In the genomic region with DNA sequence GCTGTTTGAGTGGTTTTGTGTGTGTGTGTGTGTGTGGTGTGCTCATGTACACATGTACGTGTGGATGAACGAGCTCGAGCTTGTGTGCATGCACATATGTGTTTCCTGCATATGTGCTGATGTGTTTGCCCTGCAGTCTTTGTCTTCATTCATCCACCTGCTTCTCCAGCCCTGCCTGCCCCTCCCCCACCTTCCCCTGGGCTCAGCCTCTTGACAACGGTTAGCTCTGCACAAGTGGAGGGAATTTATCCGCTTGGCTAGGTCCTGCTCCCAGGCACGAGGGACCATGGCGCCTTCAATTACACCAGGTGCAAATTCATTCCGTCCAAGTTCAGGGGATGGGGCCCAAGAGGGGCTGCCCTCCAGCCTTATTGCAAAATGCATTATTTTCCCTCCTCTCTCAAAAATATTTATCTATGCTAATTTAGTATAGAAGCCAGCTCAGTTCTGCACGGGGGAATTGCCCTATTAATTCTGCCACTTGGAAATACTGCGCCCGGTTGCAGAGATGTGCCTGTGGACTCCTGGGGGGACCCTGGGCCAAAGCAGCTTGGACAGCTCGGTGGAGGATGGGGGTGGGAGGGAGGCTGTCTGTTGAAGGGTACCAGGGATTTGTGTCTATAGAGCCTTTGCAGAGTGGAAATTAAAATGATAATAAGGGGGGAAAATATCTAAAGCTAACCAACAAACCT, we compare ENCODE assay signal across 14 mouse cellular contexts.
DNase-seq lines count a peak whose midpoint lies in the region; ATAC-seq and TF ChIP-seq lines count a peak whose summit lies in the region.
"Had no signal": no experiment of that assay in that cellular context is flagged by ENCODE, and none has a peak within 500 bp of the region (broad histone marks: within the 10 kb centered on the region; RNA-seq: fewer than 3 reads in every experiment).

No protein-coding gene starts in this region.

- no peak overlapping the region for H3K4me2 ChIP-seq in kidney, embryonic 16.5 days (replicated peaks; ENCODE audit: low read depth, low read length)
- no peak overlapping the region for H3K4me2 ChIP-seq in hindbrain, embryonic 12.5 days (replicated peaks)
- no peak overlapping the region for H3K4me2 ChIP-seq in midbrain, postnatal 0 days (ENCODE audit: low read depth, low read length, poor library complexity, severe bottlenecking)
- H3K4me2 ChIP-seq: liver, embryonic 13.5 days had no signal

- 31% methylated on average over 12 of the region's 12 CpGs for WGBS in kidney, embryonic 16.5 days
- 37% methylated on average over 12 of the region's 12 CpGs for WGBS in kidney, adult 2 months
- 17% methylated on average over 12 of the region's 12 CpGs for WGBS in hindbrain, embryonic 12.5 days
- 14% methylated on average over 12 of the region's 12 CpGs for WGBS in midbrain, postnatal 0 days
- WGBS in heart, embryonic 10.5 days: 54% methylated on average over 12 of the region's 12 CpGs

- H3K9ac ChIP-seq in kidney, embryonic 16.5 days (replicated peaks; ENCODE audit: low read length): no peak overlapping the region
- no peak overlapping the region for H3K9ac ChIP-seq in hindbrain, embryonic 12.5 days
- H3K9ac ChIP-seq in midbrain, postnatal 0 days (replicated peaks; ENCODE audit: low read length, poor library complexity, severe bottlenecking): 0 out of 2 replicates have a peak overlapping the region, but pooled peaks have one; percentile 4
- H3K9ac ChIP-seq: liver, embryonic 13.5 days had no signal

- H3K9me3 ChIP-seq in kidney, embryonic 16.5 days (ENCODE audit: low read length): no peaks in the 10 kb centered on the region
- no peaks in the 10 kb centered on the region for H3K9me3 ChIP-seq in hindbrain, embryonic 12.5 days (replicated peaks)
- H3K9me3 ChIP-seq in midbrain, postnatal 0 days (ENCODE audit: low read length): no peaks in the 10 kb centered on the region
- H3K9me3 ChIP-seq in heart, embryonic 10.5 days: no peaks in the 10 kb centered on the region
- H3K9me3 ChIP-seq: liver, embryonic 13.5 days had no signal

- no peak overlapping the region for H3K4me3 ChIP-seq in kidney, embryonic 16.5 days (ENCODE audit: low read length)
- H3K4me3 ChIP-seq in kidney, adult 2 months (ENCODE audit: insufficient read depth, low read depth, low read length): no peak overlapping the region
- no peak overlapping the region for H3K4me3 ChIP-seq in hindbrain, embryonic 12.5 days
- no peak overlapping the region for H3K4me3 ChIP-seq in midbrain, postnatal 0 days (ENCODE audit: low read depth, low read length)
- no peak overlapping the region for H3K4me3 ChIP-seq in heart, embryonic 10.5 days
- H3K4me3 ChIP-seq: left cerebral cortex, adult 2 months; liver, embryonic 13.5 days had no signal

- no peak for TF ChIP-seq POLR2A in kidney, adult 2 months (IDR thresholded peaks at IDR 0.05; ENCODE audit: low read depth, low read length)

- no peaks in the 10 kb centered on the region for H3K36me3 ChIP-seq in kidney, embryonic 16.5 days (ENCODE audit: insufficient read depth, low read length)
- H3K36me3 ChIP-seq in kidney, adult 2 months (ENCODE audit: control insufficient read depth, insufficient read depth, low read length): no peaks in the 10 kb centered on the region
- no peaks in the 10 kb centered on the region for H3K36me3 ChIP-seq in hindbrain, embryonic 12.5 days
- no peaks in the 10 kb centered on the region for H3K36me3 ChIP-seq in midbrain, postnatal 0 days (ENCODE audit: insufficient read depth, low read length)
- H3K36me3 ChIP-seq in heart, embryonic 10.5 days: no peaks in the 10 kb centered on the region
- H3K36me3 ChIP-seq: liver, embryonic 13.5 days had no signal

- TF ChIP-seq CTCF in kidney, adult 2 months (conservative IDR thresholded peaks at IDR 0.05; ENCODE audit: insufficient read depth, insufficient read length, low read depth, low read length): no peak
- no peak for TF ChIP-seq CTCF in midbrain, postnatal 0 days (IDR thresholded peaks at IDR 0.05)

- DNase-seq in kidney, adult 2 months: no peak
- peak; percentile 58 for DNase-seq in embryo, embryonic 9.5 days (ENCODE audit: extremely low spot score)
- peak; percentile 67 for DNase-seq in midbrain, postnatal 0 days (ENCODE audit: low spot score)
- DNase-seq in urinary bladder, adult 2 months (ENCODE audit: low spot score): no peak
- no peak for DNase-seq in liver
- no peak for DNase-seq in heart, embryonic 10.5 days (ENCODE audit: low spot score)
- DNase-seq: adrenal gland, postnatal 25 days; cerebellum, adult 11-12 months; heart, adult 18-20 months; liver, embryonic 13.5 days; lung, postnatal 36 days had no signal

- H3K27ac ChIP-seq in kidney, embryonic 16.5 days (ENCODE audit: low read length): no peak overlapping the region
- no peak overlapping the region for H3K27ac ChIP-seq in kidney, adult 2 months (ENCODE audit: insufficient read depth, low read depth, low read length)
- peak overlapping the region; percentile 94 for H3K27ac ChIP-seq in hindbrain, embryonic 12.5 days
- H3K27ac ChIP-seq in midbrain, postnatal 0 days (ENCODE audit: low read depth, low read length): peak overlapping the region; percentile 55
- no peak overlapping the region for H3K27ac ChIP-seq in heart, embryonic 10.5 days
- H3K27ac ChIP-seq: left cerebral cortex, adult 2 months; liver, embryonic 13.5 days had no signal

- peak; percentile 57; the same call in 1 of the 2 replicates for ATAC-seq in kidney, embryonic 16.5 days (ENCODE audit: low FRiP score, low TSS enrichment)
- ATAC-seq in hindbrain, embryonic 12.5 days (ENCODE audit: low FRiP score): peak; percentile 87
- ATAC-seq in midbrain, postnatal 0 days (ENCODE audit: low FRiP score): peak; percentile 48; the same call in 1 of the 2 replicates

- H3K4me1 ChIP-seq in kidney, embryonic 16.5 days (ENCODE audit: insufficient read depth, low read length): peaks cover 22% of the 10 kb centered on the region
- no peaks in the 10 kb centered on the region for H3K4me1 ChIP-seq in kidney, adult 2 months (ENCODE audit: control insufficient read depth, insufficient read depth, low read length)
- peaks cover 64% of the 10 kb centered on the region for H3K4me1 ChIP-seq in hindbrain, embryonic 12.5 days
- peaks cover 14% of the 10 kb centered on the region; the same call in 1 of the 2 replicates for H3K4me1 ChIP-seq in midbrain, postnatal 0 days (ENCODE audit: insufficient read depth, low read length)
- H3K4me1 ChIP-seq in heart, embryonic 10.5 days: peaks cover 46% of the 10 kb centered on the region

- no peaks in the 10 kb centered on the region for H3K27me3 ChIP-seq in kidney, embryonic 16.5 days (ENCODE audit: insufficient read depth, low read length)
- no peaks in the 10 kb centered on the region for H3K27me3 ChIP-seq in kidney, adult 2 months (replicated peaks; ENCODE audit: control insufficient read depth, insufficient read depth, low read length)
- peaks cover 10% of the 10 kb centered on the region for H3K27me3 ChIP-seq in hindbrain, embryonic 12.5 days
- no peaks in the 10 kb centered on the region for H3K27me3 ChIP-seq in midbrain, postnatal 0 days (ENCODE audit: insufficient read depth, low read length)
- peaks cover 5% of the 10 kb centered on the region; the same call in 1 of the 2 replicates for H3K27me3 ChIP-seq in heart, embryonic 10.5 days (ENCODE audit: insufficient read depth, poor library complexity, severe bottlenecking)

Comparison
In these comparisons a context has a peak if more than half of its experiments do, and no peak if none do; other contexts are left out.
1. H3K27ac ChIP-seq: peak in hindbrain, embryonic 12.5 days (single experiment) and midbrain, postnatal 0 days (single experiment); none in kidney, embryonic 16.5 days (single experiment), kidney, adult 2 months (single experiment) and heart, embryonic 10.5 days (single experiment).
2. DNase-seq: peak in embryo, embryonic 9.5 days (single experiment) and midbrain, postnatal 0 days (single experiment); none in kidney, adult 2 months (single experiment), urinary bladder, adult 2 months (single experiment), liver (single experiment) and heart, embryonic 10.5 days (single experiment).
3. Peak in every context shown above with its lines, with median percentiles within 50 percentile points of each other: ATAC-seq.